Mouse (Mus musculus) heart, embryonic 14.5 days (tissue): ENCODE measurements around the gene Lcn9. TPM values are rescaled to one million over a fixed set of nuclear protein-coding genes. Genes with fewer than 3 reads are reported as not detected.
"Not testable (repeated sequence)": the region's sequence is repeated elsewhere in the genome, so short reads cannot be mapped to it uniquely, and the experiment has no call there.

Experiments
- ATAC-seq: fragments of 200-750 bp; cut with Nextera tagmentation; 2 replicates; pipeline ENCODE4 v1.8.0; 2017; ENCODE audit warnings: low read depth, moderate TSS enrichment; ENCODE audit not compliant: insufficient number of reproducible peaks, insufficient read depth, low FRiP score
- H3K27ac ChIP-seq, 2 experiments: fragments of 200-500 bp in 1 of 2; fragments of 300-500 bp in 1 of 2; sonication (generic) in 1 of 2; replicated peaks in 1 of 2; 2 replicates each; pipeline ENCODE4 v1.5.1; 2012 to 2014; ENCODE audit warnings: low read depth in 2 of 2, low read length in 2 of 2, control low read depth in 1 of 2, mild to moderate bottlenecking in 1 of 2, mixed read lengths in 1 of 2; ENCODE audit not compliant: control insufficient read depth in 1 of 2, insufficient read depth in 1 of 2
- H3K27me3 ChIP-seq: fragments of 300-500 bp; sonication (generic); 2 replicates; pipeline ENCODE4 v1.6.1; 2014; ENCODE audit warnings: mild to moderate bottlenecking, low read length, control low read depth; ENCODE audit not compliant: control insufficient read depth, insufficient read depth
- H3K36me3 ChIP-seq: fragments of 300-500 bp; sonication (generic); 2 replicates; pipeline ENCODE4 v1.6.1; 2014; ENCODE audit warnings: mild to moderate bottlenecking, control low read depth, low read length, mixed read lengths; ENCODE audit not compliant: control insufficient read depth, insufficient read depth
- H3K4me1 ChIP-seq, 2 experiments: fragments of 200-500 bp in 1 of 2; fragments of 300-500 bp in 1 of 2; sonication (generic) in 1 of 2; 2 replicates each; pipeline ENCODE4 v1.6.1; 2012 to 2014; ENCODE audit warnings: low read length in 2 of 2, control low read depth in 1 of 2, mixed read lengths in 1 of 2; ENCODE audit not compliant: control insufficient read depth in 2 of 2, insufficient read depth in 2 of 2
- H3K4me2 ChIP-seq: fragments of 300-500 bp; sonication (generic); 2 replicates; pipeline ENCODE4 v1.6.1; 2014; ENCODE audit warnings: mild to moderate bottlenecking, low read length
- H3K4me3 ChIP-seq, 2 experiments: fragments of 200-500 bp in 1 of 2; fragments of 300-500 bp in 1 of 2; sonication (generic) in 1 of 2; 2 replicates each; pipeline ENCODE4 v1.5.1; 2012 to 2014; ENCODE audit warnings: low read length in 2 of 2, mild to moderate bottlenecking in 2 of 2, control low read depth in 1 of 2, low read depth in 1 of 2, moderate library complexity in 1 of 2; ENCODE audit not compliant: control insufficient read depth in 1 of 2, insufficient read depth in 1 of 2
- H3K9ac ChIP-seq: fragments of 300-500 bp; sonication (generic); 2 replicates; pipeline ENCODE4 v1.6.1; 2014; ENCODE audit warnings: mild to moderate bottlenecking, low read length
- H3K9me3 ChIP-seq: fragments of 300-500 bp; sonication (generic); 2 replicates; pipeline ENCODE4 v1.6.1; 2016; ENCODE audit warnings: low read length, control low read depth; ENCODE audit not compliant: control insufficient read depth
- WGBS: fragments of 180-500 bp; shearing (Covaris S2); extraction: QIAGEN DNeasy Blood & Tissue Kit; methylation state at CpG from one replicate; pipeline ENCODE4 v1.1.7; 2014; 5-methylcytosine and 5-hydroxymethylcytosine counted together
- polyA plus RNA-seq: library from polyadenylated mRNA; unstranded; fragments of >200 nt; fragmentation: Nextera tagmentation; extraction: Ambion mirVana; gene quantifications from 2 replicates; pipeline ENCODE4 v1.2.1, GENCODE M21; 2014

Gene Lcn9
- polyA plus RNA-seq, 1 experiment from 2014 or later = not detected

DNA sequence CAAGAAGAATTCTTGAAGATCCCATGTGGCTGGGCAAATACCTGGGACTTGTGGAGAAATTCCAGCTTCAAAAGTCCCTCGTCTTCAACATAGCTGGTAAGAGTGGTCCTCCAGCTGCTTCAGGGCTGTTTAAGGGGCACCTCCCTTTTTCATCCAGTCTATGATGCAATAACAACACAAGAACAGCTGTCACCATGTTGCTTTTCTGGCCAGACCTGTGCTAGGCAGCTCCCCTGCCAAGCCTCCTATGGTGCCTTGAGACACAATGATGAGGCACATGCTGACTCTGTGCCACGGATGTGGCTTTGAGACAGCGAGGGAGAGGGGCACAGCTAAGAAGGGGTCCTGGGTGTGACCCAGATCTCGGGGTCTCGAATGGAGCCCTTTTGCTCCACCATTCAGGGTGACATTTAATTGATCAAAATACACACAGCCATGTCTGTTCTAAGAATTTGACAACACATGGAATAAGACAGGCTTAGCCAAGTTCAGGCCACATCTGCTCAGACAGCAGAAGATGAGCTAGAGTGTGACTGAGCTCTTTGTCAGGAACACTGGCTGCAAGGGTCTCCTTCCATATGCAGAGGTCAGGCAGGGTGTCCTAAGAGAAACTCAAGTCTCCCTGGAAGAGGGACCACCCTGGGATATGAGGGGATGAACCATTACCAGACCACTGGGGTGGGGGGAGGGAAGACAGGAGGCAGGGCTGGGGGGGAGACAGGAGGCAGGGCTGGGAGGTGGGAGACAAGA is 37.2 kb upstream of the Lcn9 start:
- H3K9me3 ChIP-seq = no peaks in the 10 kb centered on the region
- no peak for ATAC-seq
- no peaks in the 10 kb centered on the region for H3K36me3 ChIP-seq
- H3K27me3 ChIP-seq = no peaks in the 10 kb centered on the region
- no peak overlapping the region for H3K4me2 ChIP-seq
- H3K4me3 ChIP-seq = no peak overlapping the region
- no peak overlapping the region for H3K27ac ChIP-seq
- H3K4me1 ChIP-seq = no peaks in the 10 kb centered on the region
- 69% methylated on average over 5 of the region's 5 CpGs for WGBS
- no peak overlapping the region for H3K9ac ChIP-seq

DNA sequence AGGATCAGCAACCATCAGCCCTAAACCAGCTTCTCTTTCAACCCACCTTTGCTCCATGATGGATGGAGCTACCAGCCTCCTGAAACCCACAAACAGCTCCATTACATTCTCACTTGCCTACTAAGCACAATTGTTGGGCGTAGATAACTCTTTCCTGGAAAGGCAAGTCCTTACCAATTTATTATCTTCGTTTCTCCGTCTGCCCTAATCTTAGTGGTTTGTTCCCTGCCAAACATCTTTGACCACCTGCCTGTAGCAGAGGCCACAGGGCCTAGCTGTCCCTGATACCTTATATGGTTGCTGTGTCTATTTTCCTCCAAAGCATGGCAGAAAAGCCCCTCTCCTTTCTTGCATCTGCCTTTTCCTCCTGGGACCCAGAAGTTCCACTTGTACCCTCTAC is 33.9 kb upstream of the Lcn9 start:
- Histone ChIP-seq H3K27ac (no peak overlapping the region), H3K9me3 (no peaks in the 10 kb centered on the region), H3K4me2 (no peak overlapping the region), H3K27me3 (no peaks in the 10 kb centered on the region), H3K9ac (no peak overlapping the region), H3K36me3 (no peaks in the 10 kb centered on the region), H3K4me1 (no peaks in the 10 kb centered on the region), H3K4me3 (no peak overlapping the region)
- ATAC-seq = no peak
- 61% methylated on average over 3 of the region's 3 CpGs for WGBS

DNA sequence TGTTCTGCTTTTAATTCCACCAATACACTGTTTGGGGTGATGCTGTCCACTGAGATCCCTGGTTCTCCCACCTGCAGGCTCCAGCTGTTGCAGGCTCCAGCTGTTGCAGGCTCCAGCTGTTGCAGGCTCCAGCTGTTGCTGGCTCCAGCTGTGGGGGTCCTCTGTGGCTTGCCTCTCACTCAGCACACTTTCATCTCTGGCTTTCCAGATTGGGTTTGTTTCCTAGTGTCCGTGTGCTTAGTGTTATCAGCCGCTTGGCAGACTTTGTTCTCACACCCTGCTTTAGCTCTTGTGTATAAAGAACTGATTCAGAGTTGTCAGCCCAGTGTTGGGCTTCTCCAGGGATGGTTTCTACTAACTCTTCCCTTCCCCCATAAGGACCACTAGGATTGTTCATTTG is 25.3 kb upstream of the Lcn9 start:
- H3K27me3 ChIP-seq = no peaks in the 10 kb centered on the region
- no peak overlapping the region for H3K9ac ChIP-seq
- WGBS = 12% methylated on average over 2 of the region's 2 CpGs
- H3K9me3 ChIP-seq = no peaks in the 10 kb centered on the region
- H3K36me3 ChIP-seq = no peaks in the 10 kb centered on the region
- no peaks in the 10 kb centered on the region for H3K4me1 ChIP-seq
- no peak for ATAC-seq
- no peak overlapping the region for H3K4me3 ChIP-seq
- no peak overlapping the region for H3K4me2 ChIP-seq
- no peak overlapping the region for H3K27ac ChIP-seq

DNA sequence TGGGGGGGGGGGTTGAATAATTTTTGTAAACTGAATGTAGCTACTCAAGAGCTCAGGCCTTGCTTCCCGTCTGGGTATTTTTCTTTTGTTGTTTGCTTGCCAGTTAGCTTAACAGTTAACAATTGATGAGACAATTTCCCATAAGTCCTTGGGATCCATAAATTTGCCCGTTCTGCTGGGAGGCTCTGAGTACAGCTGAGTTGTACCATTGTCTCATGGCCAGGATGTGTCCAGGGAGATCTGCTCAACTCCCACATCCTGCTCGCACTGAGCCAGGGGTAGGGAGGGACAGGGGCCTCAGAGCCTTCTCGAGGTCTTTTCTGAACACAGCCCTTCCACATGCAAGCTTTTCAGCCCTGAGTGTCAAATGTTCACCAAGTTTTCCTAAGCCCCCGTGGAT is 24.9 kb upstream of the Lcn9 start:
- ATAC-seq = no peak
- no peaks in the 10 kb centered on the region for H3K4me1 ChIP-seq
- no peaks in the 10 kb centered on the region for H3K27me3 ChIP-seq
- H3K36me3 ChIP-seq = no peaks in the 10 kb centered on the region
- no peak overlapping the region for H3K27ac ChIP-seq
- no peak overlapping the region for H3K4me3 ChIP-seq
- H3K4me2 ChIP-seq = no peak overlapping the region
- no peak overlapping the region for H3K9ac ChIP-seq
- WGBS = 47% methylated on average over 5 of the region's 5 CpGs
- no peaks in the 10 kb centered on the region for H3K9me3 ChIP-seq

DNA sequence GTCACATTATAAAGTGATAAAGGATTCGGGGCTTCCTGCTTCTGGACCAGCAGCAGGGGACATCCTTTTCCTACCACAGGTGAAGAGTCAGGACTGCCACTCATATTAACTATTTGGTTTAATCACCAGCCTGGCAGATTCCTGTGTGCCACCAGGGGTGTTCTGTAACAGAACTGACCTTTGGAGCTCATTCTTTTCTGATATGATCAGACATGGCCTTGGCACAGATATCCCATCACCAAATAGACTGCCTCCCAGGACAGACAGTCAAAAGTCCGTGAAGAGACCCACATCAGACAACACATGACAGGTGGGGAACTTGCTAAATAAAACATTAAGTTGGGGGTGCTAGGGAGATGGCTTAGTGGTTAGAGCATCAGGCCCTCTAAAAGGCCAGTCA is 11.2 kb upstream of the Lcn9 start:
- WGBS = 65% methylated on average over 2 of the region's 2 CpGs
- Histone ChIP-seq H3K27ac (no peak overlapping the region), H3K9ac (no peak overlapping the region), H3K36me3 (no peaks in the 10 kb centered on the region), H3K27me3 (no peaks in the 10 kb centered on the region), H3K9me3 (no peaks in the 10 kb centered on the region), H3K4me3 (no peak overlapping the region), H3K4me2 (no peak overlapping the region), H3K4me1 (no peaks in the 10 kb centered on the region)
- no peak for ATAC-seq

DNA sequence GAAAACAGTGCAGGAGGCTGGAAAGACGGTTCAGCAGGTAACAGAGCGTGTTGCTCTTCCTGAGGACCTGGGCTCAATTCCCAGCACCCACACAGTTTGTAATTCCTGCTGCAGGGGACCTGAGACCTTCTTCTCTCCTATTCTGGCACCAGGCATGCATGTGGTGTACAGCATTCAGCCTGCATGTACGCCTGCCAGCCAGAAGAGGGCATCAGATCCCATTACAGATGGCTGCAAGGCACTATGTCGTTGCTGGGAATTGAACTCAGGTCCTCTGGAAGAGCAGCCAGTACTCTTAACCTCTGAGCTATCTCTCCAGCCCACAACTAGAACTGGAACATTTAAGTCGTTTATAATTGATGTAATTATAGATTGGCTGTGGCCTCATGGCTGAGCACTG is 9.6 kb upstream of the Lcn9 start:
- H3K9me3 ChIP-seq = no peaks in the 10 kb centered on the region
- no peaks in the 10 kb centered on the region for H3K27me3 ChIP-seq
- H3K27ac ChIP-seq = no peak overlapping the region
- WGBS = 78% methylated on average over 5 of the region's 5 CpGs
- H3K4me3 ChIP-seq = no peak overlapping the region
- H3K9ac ChIP-seq = no peak overlapping the region
- no peak overlapping the region for H3K4me2 ChIP-seq
- H3K4me1 ChIP-seq = no peaks in the 10 kb centered on the region
- ATAC-seq = no peak
- H3K36me3 ChIP-seq = no peaks in the 10 kb centered on the region

DNA sequence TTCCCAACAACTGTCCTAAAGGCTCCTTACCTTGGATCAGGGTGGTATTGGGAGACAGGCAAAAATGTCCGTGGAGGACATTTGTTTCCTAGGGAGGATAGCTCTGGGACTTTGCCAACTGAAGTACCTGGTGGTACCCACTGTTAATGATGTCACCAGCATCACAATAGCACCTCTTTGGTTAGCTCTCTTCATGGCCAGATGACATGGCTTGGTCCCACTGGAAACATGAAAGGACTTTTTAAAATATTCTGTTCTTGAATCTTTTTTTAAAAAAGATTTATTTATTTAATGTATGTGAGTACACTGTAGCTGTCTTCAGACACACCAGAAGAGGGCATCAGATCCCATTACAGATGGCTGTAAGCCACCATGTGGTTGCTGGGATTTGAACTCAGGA is 7.2 kb upstream of the Lcn9 start, which contains the start of gene Glt6d1:
Gene Glt6d1 (minus strand): TSS at position 101 of the 400 bp plus-strand sequence.
- not testable (repeated sequence) for H3K36me3 ChIP-seq, H3K4me3 ChIP-seq, H3K27me3 ChIP-seq, H3K9ac ChIP-seq, H3K4me2 ChIP-seq, ATAC-seq, H3K4me1 ChIP-seq, H3K9me3 ChIP-seq, H3K27ac ChIP-seq
- 67% methylated on average over 1 of the region's 1 CpGs for WGBS

DNA sequence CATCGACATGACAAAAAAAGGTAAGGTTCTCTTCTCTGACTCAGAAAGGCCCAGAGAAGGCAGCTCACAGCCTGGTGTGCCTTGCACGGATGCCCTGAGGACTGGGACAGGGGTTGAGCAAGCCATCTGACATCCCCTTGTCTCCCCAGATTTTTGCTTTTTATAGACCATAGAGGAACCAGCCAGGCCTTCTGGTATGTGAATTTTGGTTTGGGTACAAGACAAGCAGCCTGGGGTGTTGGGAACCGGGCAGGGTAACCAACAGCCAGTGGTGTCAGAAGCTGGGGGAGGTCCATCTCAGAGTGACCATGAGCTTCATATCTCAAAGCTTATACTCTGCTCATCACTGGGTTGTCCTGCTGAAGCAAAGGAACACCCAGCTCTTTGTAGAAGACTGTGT is 1.8 kb downstream of the Lcn9 start:
- Histone ChIP-seq H3K4me2 (no peak overlapping the region), H3K9me3 (no peaks in the 10 kb centered on the region), H3K9ac (no peak overlapping the region), H3K27ac (no peak overlapping the region), H3K4me3 (no peak overlapping the region), H3K4me1 (no peaks in the 10 kb centered on the region; a peak in 1 of 4 replicates), H3K27me3 (no peaks in the 10 kb centered on the region), H3K36me3 (no peaks in the 10 kb centered on the region)
- 79% methylated on average over 3 of the region's 3 CpGs for WGBS
- no peak for ATAC-seq
